Mouse (Mus musculus): ENCODE data around the gene Pcolce.

DNA sequence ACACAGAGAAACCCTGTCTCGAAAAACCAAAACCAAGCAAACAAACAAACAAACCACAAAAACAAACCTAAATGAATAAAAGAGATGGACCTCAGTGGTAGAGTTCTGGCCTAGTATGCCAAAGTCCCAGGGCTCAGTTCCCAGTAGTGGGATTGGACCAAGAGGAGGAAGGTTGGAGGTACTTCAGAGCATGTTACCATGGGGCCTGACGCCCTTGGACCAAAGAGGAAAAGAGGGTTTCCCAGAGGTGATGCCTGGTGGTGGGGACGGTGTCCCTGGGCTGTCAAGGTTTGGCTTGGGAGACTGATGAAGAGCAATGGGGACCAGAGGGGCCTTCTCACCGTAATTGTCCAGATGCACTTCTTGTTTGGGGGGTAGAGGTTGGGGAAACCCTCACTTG, 3.5 kb downstream of the Pcolce start:
- TF ChIP-seq POLR2A (IDR thresholded peaks at IDR 0.05; ENCODE audit: insufficient read depth, low read depth, low read length) = no peak
- TF ChIP-seq CTCF (IDR thresholded peaks at IDR 0.05; ENCODE audit: insufficient read depth, low read depth, low read length) = no peak
